Mouse (Mus musculus) fat pad, adult 2 months (tissue): Measurements from ENCODE around the gene Gdf9.

ENCODE experiments used
- DNase-seq: peaks from one replicate; pipeline ENCODE4 v3.0.0-alpha.2; 2011; ENCODE audit warnings: low read depth, low spot score; ENCODE audit errors: extremely low read depth

The Gdf9 gene

DNA sequence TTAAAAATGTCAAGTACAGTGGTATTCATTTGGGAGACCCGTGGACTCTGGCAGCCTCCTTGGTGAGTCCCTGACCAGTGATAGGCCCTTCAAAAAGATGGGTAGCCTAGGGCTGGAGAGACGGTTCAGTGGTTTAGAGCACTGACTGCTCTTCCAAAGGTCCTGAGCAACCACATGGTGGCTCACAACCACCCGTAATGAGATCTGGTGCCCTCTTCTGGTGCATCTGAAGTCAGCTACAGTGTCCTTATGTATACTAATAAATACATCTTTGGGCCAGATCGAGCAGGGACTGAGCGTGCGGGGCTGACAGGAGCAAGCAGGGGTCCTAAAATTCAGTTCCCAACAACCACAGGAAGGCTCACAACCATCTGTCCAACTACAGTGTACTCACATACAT is 13.0 kb downstream of the Gdf9 start:
- no peak for DNase-seq

DNA sequence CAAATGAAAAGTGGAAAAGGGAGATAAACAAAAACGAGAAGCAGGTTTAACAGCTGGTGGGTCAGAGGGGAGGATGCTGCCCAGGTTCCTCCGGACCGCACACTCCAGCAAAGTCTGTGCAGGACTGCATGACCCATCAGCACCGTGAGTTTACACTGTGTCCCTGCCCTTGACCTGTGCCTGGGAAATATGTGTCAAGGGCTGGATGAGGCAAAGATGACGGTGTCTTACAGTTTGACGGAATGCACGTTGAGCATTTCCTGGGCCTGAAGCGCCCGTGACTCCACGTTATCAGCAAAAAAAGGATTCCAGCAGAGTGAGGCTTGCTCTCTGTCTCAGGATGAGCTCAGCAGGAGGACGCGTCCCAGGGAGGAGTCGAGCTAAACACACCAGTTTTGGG is 14.7 kb downstream of the Gdf9 start:
- no peak for DNase-seq

DNA sequence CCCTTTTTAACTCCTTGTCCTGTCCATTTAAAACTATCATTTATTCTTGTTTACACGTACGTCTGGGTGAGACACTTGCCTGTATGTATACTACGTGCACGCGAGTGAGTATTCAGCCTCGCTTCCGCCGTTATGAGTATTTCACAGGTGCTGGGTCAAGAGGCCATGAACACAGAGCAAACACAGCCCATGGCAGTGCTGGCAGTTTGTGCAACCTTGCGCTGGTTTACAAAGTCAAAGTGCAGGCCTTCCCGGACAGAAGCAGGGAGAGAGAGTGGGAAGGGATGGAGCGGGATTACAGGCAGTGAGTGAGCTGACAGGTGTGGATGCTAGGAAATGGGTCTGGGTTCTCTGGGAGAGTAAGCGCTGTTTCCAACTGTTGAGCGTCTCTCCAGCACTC is 15.4 kb downstream of the Gdf9 start:
- DNase-seq, result no peak

DNA sequence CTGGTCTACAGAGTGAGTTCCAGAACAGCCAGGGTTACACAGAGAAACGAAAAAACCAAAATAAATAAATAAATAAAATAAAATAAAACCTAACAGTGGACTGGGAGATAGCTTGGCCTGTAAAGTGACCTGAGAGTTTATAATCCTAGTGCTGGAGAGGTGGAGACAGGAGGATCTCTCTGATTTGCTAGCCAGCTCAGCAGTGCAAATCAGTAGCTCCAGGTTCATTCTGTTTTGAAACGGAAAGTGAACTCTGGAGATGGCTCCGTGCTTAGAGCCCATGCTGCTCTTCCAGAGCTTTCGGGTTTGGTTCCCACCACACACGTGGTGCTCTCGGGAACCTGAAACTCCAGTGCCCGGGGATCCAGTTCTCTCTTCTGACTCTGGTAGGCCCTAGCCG is 17.2 kb downstream of the Gdf9 start:
- DNase-seq, result no peak

DNA sequence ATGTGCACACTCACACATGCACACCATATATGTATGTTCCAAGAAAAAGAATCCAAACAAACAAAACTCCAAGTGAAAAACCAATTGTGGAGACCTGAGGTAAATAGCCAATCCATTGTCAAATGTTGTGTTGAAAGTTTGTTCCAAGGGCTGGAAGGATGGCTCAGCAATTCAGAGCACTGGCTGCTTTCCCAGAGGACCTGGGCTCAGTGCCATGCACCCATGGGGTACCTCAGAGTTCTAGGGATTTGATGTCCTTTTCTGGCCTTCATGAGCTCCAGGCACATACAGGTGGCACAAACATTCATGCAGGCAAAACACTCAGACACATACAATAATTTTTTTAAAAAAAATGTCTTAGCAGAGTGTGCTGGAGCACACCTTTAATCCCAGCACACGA is 17.7 kb downstream of the Gdf9 start:
- DNase-seq, result no peak

DNA sequence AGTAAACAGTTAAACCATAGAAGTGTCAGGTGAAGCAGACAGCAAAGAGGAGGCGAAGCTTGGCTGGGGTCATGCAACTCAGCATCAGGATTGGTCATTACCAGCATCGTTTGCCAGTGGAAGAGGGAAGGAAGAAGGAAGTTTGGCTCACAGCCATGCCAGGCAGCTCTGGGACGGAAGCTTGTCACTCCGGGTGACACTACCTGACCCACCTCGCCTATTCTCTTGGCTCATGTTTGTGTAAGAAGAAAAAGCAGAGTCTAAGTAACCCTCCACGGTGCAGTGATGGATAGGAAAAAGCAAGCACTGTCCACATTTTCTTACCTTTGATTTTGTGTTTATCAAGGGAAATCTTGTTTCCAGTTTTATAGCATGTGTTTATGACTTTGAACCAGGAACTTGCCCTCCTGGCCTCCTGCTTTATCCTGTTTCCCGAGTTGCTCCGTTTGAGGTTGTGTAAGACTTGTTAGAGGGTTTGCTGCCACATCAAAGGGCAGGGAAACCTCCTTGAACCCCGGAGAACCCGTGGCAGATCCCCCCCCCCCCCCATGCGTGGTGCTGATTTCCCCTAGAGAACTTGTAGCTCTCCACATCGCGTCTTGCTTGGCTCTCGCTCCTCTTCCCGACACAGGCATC is 19.4 kb downstream of the Gdf9 start:
- no peak for DNase-seq

DNA sequence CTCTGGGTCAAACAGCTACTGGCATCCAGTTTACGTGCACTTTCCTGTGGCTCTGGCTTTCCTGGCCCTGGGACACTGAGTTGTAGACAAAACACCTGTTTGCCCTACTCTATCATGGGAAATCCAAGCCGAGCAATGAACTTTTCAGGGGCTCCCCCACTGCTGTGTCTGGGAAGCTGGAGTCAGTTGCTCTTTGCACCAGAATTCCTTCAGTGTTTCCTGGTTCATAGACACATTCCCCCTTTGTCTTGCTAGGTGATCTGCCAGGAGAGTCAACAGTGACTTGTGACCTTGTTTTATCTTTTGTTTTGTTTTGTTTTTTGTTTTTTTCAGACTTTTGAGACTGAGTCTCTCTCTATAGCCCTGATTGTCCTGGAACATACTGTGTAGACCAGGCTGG is 20.5 kb downstream of the Gdf9 start:
- no peak for DNase-seq

DNA sequence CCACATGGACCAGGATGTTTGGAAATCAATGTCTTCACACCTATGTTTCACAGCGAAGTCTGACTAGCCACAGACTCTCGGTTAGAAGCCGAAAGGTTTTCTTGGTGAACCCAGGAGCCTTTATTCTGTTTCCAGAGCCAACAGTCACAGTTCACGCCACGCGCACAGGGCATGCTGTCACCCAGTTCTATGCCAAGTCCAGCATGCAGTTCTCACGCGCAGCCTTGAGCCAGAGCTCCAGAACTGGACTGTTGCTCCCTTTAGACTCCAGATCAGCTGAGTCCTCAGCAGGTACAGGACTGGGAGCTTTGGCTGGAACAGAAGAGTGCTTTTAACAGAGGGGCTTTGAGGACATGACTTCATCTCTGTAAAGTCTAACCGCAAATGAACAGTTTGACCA is 21.6 kb downstream of the Gdf9 start:
- DNase-seq, result no peak

DNA sequence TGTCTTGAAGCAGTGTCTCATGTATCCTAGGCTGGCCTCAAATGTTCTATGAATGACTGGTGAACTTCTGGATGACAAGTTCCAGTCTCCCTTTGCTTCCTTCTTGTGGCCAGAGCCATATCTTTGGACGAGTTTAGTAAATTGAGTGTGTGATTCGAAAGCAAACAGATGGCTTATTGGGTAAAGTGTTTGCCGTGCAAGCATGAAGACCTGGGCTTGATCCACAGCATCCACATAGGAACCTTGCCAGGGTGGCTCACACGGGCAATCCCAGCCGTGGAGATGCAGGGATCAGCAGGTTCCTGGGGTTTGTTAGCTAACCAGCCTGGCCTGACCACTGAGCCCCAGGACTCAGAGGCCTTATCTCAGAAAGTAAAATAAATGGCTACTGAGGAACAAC is 22.2 kb downstream of the Gdf9 start:
- DNase-seq, result no peak

DNA sequence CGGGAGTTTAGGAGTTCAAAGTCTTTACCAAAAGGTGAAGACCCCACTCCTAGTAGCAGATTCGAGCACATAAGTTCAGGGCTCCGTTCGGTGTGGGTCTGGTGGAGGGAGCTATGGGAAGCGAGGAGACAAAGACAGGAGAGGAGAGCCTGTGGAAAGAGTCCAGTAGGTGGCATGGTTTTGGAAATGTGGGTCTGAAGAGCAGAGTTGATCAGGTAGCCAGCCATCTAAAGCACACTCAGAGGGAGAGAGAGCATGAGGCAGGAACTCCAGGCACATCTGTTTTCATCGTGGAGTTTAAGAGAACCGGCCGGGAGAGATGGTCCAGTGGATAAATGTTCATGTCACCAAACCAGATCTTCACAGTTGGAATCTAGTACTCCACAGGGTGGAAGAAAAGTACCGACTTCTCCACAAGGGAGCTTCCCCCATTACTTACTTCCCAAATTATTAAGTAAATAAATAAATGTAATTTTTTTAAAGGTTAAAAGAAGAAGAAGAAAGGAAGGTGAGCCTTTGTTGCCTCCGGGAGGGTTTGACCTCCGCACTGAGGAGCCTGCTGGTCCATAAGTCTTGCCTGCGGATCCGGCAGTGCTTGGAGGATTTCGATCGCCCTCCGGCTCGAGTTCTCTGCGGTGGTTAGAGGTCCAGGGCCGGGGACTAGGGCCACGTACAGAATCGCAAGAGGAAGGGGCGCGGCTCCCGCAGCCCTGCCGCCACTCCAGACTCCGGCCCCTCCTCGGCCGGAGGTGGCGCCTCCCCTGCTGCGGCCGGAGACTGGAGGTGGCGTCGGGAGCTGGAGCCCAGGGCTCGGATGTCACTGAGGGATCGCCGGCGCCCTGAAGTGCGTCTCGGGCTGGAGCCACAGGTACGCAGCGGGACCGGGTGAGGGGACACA is 25.9 kb downstream of the Gdf9 start, which contains the start of the genes Gm10447 and Shroom1:
Gene Gm10447, minus strand, starts transcription at position 637 of the 898 bp plus-strand sequence.
Gene Shroom1, plus strand, starts transcription at position 732 of the 898 bp plus-strand sequence.
- DNase-seq, result no peak

DNA sequence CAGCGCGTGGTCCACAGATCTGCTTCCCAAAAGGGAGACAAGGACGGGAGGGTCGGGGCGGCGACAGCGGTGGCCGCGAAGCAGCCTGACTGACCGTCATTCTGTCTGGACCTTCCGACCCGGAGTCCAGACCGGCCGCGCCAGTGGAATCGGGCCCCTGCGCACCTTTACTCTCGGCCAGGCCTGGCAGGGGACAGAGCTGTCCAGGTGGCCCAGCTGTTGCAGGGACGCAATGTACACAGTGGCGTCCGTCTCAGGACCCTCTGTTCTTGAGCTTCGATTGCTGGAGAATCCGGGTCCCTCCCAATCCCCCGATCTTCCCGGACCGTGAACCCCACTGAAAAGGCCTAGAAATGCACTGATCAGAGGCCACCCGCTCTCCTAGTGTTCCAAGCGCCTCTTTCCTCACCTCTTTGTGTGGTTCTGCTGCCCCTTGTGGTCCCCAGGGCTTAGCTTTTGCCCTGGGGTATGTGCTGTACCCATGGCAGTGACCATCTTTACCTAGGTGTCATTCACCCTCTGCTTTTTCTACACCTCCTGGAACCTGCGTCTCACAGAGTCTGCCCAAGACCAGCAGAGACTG is 26.6 kb downstream of the Gdf9 start:
- DNase-seq, result no peak

DNA sequence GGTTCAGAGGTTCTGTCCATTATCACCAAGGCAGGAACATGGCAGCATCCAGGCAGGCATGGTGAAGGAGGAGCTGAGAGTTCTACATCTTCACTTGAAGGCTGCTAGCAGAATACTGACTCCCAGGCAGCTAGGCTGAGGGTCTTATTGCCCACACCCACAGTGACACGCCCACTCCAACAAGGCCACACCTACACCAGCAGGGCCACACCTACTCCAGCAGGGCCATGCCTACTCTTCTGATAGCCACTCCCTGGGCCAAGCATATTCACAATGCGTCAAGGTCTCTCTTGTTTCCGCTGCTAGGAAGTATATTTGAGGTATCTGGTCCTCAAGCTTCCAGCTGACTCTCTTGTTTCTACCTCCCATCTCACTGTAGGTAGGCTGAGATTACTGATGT is 28.2 kb downstream of the Gdf9 start:
- DNase-seq, result no peak

DNA sequence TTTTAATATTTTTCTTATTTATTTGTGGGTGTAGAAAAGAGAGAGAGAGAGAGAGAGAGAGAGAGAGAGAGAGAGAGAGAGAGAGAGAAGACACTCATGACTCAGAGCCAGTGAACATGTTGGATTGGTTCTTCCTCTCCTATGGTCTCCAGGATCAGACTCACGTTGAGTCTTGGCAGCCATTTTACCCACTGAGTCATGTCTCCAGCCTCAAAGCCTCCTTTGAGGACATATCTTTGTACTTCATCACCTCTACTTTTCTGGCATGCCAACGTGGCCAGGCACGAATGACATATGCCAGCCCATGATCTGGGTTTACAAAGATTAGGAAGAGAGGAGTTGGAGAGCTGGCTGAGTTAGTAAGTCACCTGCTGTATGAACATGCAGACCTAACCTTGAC is 29.4 kb downstream of the Gdf9 start:
- no peak for DNase-seq

DNA sequence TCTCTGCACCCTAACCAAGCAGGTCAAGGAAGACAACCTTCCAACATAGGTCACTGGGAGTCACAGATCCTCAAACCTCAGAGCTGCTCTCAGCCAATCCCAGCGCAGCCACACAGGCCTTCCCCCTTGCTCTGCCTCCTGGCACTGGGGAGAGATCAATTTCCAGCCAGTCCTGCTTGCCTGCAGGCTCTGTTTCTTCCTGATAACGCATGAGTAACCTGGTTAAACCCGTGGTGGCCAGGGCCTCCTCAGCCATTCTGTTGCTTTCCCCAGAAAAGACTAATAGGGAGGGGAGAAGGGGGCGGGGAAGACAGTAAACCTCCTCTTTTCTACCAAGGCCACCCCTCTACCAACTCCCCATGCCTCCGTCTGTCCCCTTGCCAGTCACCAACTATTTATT is 30.9 kb downstream of the Gdf9 start:
- no peak for DNase-seq

DNA sequence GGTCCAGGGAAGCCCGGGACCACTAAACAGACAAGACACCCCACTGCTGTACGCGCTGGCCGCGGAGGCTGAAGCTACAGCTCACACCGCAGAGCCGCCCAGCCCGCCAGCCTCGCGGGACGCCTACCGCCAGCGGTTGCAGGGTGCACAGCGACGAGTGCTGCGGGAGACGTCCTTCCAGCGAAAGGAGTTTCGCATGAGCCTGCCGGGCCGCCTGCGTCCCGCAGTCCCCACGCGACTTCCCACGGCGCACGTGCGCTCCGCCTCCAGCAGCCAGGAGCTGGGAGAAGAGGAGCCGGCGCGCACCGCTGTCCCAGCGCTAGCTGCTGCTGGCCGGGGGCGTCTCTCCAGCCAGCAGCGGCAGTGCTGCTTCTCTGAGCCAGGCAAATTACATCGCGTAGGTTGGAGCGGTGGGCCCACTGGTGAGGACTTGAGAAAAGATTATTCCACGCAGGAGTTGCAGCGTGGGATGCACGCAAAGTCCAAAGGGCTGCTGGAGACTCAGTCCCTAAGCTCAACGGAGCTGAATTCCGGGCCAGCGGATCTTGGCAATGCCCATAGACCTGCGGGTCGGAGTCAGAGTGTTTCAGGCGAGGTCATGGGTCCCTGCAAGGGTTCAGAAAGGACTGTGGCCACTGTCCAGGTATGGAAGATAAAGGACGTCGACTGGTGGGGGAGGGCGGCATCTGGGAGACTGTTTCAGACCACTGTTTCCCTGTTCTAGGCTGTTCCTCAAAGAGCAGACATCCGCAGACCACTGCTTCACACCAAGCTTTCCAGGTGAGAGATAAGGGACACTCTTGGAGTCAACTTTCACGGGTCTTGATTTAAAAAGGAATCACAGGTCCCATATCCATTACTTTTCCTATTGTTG is 33.0 kb downstream of the Gdf9 start:
- no peak for DNase-seq

DNA sequence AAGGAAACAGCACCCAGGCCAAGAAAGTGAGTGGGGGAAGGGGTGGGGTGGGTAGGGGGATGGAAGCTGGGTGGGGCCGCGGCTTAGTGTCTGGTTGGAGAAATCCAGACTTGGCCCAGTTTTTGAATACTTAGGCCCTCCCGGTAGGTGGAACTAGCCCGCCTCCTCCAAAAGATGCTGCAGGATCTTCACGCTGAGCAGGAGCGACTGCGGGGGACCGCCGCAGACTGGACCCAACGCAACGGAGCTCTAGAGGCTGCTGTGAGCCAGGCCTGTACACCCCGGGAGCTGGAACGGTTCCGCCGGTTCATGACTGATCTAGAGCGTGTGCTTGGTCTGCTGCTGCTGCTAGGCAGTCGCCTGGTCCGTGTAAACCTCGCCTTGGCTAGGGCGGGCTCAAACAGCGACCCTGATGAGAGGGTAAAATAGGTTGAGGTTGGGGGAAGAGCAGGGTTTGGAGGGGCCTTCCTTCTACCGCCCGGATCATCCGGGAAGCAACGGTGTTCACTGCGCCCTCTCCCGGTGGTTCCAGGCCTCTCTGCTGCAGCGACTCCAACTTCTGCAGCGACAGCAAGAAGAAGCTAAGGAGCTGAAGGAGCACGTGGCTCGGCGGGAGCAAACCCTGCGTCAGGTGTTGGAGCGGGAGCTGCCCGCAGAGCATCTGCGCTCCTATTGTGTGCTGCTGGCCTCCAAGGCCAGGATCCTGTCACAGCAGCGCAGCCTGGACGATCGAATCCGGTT is 35.6 kb downstream of the Gdf9 start:
- no peak for DNase-seq

DNA sequence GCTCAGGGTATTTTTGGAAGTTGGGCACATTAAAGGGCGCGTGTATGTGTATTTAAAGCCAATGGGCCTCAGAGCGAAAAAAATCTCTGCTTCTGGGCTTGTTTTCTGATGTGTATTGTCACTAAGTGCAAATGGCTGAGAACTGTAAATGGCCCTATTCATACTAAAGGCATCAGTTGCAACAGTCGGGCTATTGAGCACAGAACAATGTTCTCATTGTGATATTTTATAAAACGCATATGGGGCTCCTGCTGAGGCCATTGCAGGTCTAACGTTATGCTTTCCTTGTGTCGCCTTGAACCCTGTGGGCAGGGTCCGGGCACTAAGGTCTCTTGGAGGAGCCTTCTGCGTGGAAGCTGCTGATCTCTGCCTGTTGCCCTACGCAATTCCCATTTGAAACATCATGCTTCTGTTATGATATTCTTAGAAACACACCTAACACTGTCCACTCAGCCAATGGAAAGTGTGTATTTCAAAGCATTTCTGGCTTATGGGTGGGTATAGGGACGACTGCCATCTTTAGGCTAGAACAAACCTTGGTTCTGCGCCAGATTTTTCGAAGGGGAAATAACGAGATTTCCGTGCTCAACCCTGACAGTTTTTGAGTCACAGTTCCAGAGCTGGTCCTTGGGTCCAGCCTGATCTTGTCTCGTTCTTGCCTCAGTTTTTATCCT is 38.6 kb downstream of the Gdf9 start:
- DNase-seq, result no peak

DNA sequence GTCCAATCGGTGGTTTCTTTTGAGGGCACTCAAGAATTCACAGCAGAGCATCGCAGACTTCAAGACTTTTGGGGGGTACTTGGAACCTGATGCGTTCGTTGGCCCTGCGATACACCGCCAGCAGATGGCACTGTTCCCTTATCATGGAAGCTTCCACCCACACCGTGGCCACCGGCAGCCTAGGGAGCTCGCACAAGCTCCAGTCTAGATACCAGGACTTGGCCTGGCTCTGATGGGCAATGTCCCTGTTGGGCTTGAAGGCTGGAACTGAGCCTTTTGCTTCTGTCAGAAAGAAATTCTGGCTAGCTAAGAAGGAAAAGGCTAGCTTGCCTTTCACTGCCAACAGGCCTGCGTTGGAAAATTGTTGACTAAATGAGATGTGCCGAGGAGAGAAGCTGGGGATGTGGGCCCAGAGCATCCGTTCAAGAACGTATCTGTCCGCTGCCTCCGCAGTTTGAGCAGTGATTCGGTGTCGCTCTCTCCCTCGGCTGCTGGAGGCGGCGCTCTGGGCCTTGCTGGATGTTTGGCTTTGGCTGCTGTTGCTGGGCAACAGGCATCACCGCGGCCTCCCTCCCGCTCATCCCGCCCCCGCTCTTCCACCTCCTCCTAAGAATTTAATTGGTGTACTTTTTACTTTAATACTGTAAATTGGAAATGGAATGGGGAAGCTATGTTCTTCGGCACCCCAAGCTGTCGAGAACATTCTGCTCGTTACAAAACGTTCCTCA is 39.3 kb downstream of the Gdf9 start, which contains the start of gene Gm9837:
Gene Gm9837, minus strand, starts transcription at position 512 of the 728 bp plus-strand sequence.
- DNase-seq, result no peak

DNA sequence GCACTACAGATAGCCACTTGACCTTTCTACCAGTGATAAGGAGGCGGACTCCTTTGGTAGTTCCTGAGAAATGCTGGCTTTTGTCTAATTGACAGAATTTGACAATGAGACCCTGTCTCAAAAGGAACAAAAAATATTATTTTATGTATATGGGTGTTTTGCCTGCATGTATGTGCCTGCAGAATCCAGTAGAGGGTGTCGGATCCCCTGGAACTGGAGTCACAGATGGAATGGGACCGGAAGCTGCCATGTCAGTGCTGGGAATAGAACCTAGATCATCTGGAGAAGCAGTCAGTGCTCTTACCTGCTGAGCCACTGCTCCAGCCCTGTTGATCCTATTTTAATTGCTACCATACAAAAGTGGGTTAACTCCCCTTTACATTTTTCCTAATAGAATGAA is 41.9 kb downstream of the Gdf9 start:
- no peak for DNase-seq
